Mouse (Mus musculus) CH12.LX (cell line): ENCODE measurements around the gene Ppm1m. TPM values are rescaled to one million over a fixed set of nuclear protein-coding genes. Genes with fewer than 3 reads are reported as not detected.

Source experiments
- DNase-seq: peaks from one replicate; pipeline ENCODE4 v3.0.0-alpha.2; 2013; ENCODE audit errors: extremely low read depth
- H3K27ac ChIP-seq: 2 replicates; pipeline ENCODE4 v1.5.1; 2012; ENCODE audit warnings: low read depth, mild to moderate bottlenecking, control low read depth, moderate library complexity; ENCODE audit not compliant: insufficient read depth
- H3K27me3 ChIP-seq: replicated peaks from 2 replicates; pipeline ENCODE3; 2012; ENCODE audit warnings: inconsistent platforms
- H3K36me3 ChIP-seq, 2 experiments: replicated peaks in 1 of 2; 2 replicates each; pipeline versions ENCODE3 to v1.6.1; 2012; ENCODE audit warnings: inconsistent platforms in 1 of 2, low read length in 1 of 2, mild to moderate bottlenecking in 1 of 2, mixed read lengths in 1 of 2, moderate library complexity in 1 of 2; ENCODE audit not compliant: control insufficient read depth in 1 of 2, insufficient read depth in 1 of 2
- H3K4me1 ChIP-seq, 2 experiments: 2 replicates each; pipeline ENCODE4 v1.6.1; 2012; ENCODE audit warnings: inconsistent platforms in 1 of 2, moderate library complexity in 1 of 2; ENCODE audit not compliant: insufficient read depth in 2 of 2, control insufficient read depth in 1 of 2
- H3K4me2 ChIP-seq: 2 replicates; pipeline ENCODE4 v1.6.1; 2012; ENCODE audit warnings: low read depth, mild to moderate bottlenecking, control low read depth; ENCODE audit not compliant: poor library complexity, insufficient read depth, severe bottlenecking
- H3K4me3 ChIP-seq, 3 experiments: fragments of 150-350 bp in 1 of 3; sonication (generic) in 1 of 3; replicated peaks in 1 of 3; 2 replicates each; pipeline versions ENCODE3 to v1.5.1; 2011 to 2012; ENCODE audit warnings: low read depth in 2 of 3, low read length in 2 of 3, mild to moderate bottlenecking in 2 of 3, moderate library complexity in 2 of 3, control low read depth in 1 of 3, improper control_type of control experiment in 1 of 3, inconsistent platforms in 1 of 3, mixed read lengths in 1 of 3; ENCODE audit not compliant: poor library complexity in 1 of 3
- H3K79me2 ChIP-seq: replicated peaks from 2 replicates; pipeline ENCODE4 v1.6.1; 2012; ENCODE audit warnings: mild to moderate bottlenecking, moderate library complexity; ENCODE audit not compliant: control insufficient read depth, poor library complexity, insufficient read depth, severe bottlenecking; ENCODE audit errors: extremely low read depth
- H3K9ac ChIP-seq: 2 replicates; pipeline ENCODE4 v1.6.1; 2012; ENCODE audit warnings: low read depth, mild to moderate bottlenecking, control low read depth, moderate library complexity; ENCODE audit not compliant: insufficient read depth
- H3K9me3 ChIP-seq: replicated peaks from 2 replicates; pipeline ENCODE3; 2012; ENCODE audit warnings: low read length, inconsistent platforms, mixed read lengths
- BHLHE40 ChIP-seq: IDR thresholded peaks from 2 replicates; pipeline ENCODE4 v1.6.1; 2011; ENCODE audit warnings: mild to moderate bottlenecking, low read depth, low read length, improper control_type of control experiment
- CHD2 ChIP-seq: IDR thresholded peaks from 2 replicates; pipeline ENCODE4 v1.6.1; 2011; ENCODE audit warnings: low read length, improper control_type of control experiment
- EP300 ChIP-seq: IDR thresholded peaks from 2 replicates; pipeline ENCODE4 v1.6.1; 2011; ENCODE audit warnings: low read length, improper control_type of control experiment
- ETS1 ChIP-seq: conservative IDR thresholded peaks from 2 replicates; pipeline ENCODE4 v1.6.1; 2012; ENCODE audit warnings: low read depth, mild to moderate bottlenecking, inconsistent platforms, low read length, improper control_type of control experiment, moderate library complexity
- IRF4 ChIP-seq: IDR thresholded peaks from 2 replicates; pipeline ENCODE4 v1.6.1; 2014; ENCODE audit warnings: low read depth, mild to moderate bottlenecking, inconsistent platforms, low read length, improper control_type of control experiment
- MAZ ChIP-seq: IDR thresholded peaks from 2 replicates; pipeline ENCODE4 v1.6.1; 2012; ENCODE audit warnings: low read depth, mild to moderate bottlenecking, inconsistent platforms, low read length, improper control_type of control experiment, moderate library complexity
- NELFE ChIP-seq: IDR thresholded peaks from 2 replicates; pipeline ENCODE4 v1.6.1; 2011; ENCODE audit warnings: low read depth, low read length, improper control_type of control experiment
- NRF1 ChIP-seq: IDR thresholded peaks from 2 replicates; pipeline ENCODE4 v1.6.1; 2014; ENCODE audit warnings: low read depth, mild to moderate bottlenecking, inconsistent platforms, low read length, improper control_type of control experiment, moderate library complexity
- PAX5 ChIP-seq: IDR thresholded peaks from 2 replicates; pipeline ENCODE4 v1.6.1; 2012; ENCODE audit warnings: low read length, inconsistent platforms, mixed read lengths
- POLR2A ChIP-seq: IDR thresholded peaks from 2 replicates; pipeline ENCODE4 v1.6.1; 2011; ENCODE audit warnings: low read depth, mild to moderate bottlenecking, improper control_type of control experiment, low read length
- POLR2AphosphoS2 ChIP-seq: IDR thresholded peaks from 2 replicates; pipeline ENCODE4 v1.6.1; 2011; ENCODE audit warnings: low read depth, low read length, improper control_type of control experiment
- RAD21 ChIP-seq: IDR thresholded peaks from 2 replicates; pipeline ENCODE4 v1.6.1; 2011; ENCODE audit warnings: low read depth, mild to moderate bottlenecking, low read length, improper control_type of control experiment, moderate library complexity
- SIN3A ChIP-seq: IDR thresholded peaks from 2 replicates; pipeline ENCODE4 v1.6.1; 2012; ENCODE audit warnings: low read length, improper control_type of control experiment, inconsistent platforms
- SMC3 ChIP-seq: IDR thresholded peaks from 2 replicates; pipeline ENCODE4 v1.6.1; 2011; ENCODE audit warnings: low read depth, low read length, improper control_type of control experiment
- TCF12 ChIP-seq: IDR thresholded peaks from 2 replicates; pipeline ENCODE4 v1.6.1; 2014; ENCODE audit warnings: low read depth, mild to moderate bottlenecking, inconsistent platforms, low read length, improper control_type of control experiment
- ZMIZ1 ChIP-seq: IDR thresholded peaks from 2 replicates; pipeline ENCODE4 v1.6.1; 2012; ENCODE audit warnings: low read depth, mild to moderate bottlenecking, inconsistent platforms, low read length, improper control_type of control experiment
- dilution Hi-C: fragments of 300-500 bp; cut with MboI; formaldehyde crosslinking; loops from 2 replicates; pipeline ENCODE4 v1.14.3; 2020; ENCODE audit warnings: low sequenced_read_pairs; ENCODE audit not compliant: extremely low pct_unique_long_range_greater_than_20kb, extremely low pct_ligation_motif_present
- in situ Hi-C: fragments of 300-500 bp; cut with MboI; formaldehyde crosslinking; loops from 3 replicates; pipeline ENCODE4 v1.14.3; 2019; ENCODE audit warnings: low sequenced_read_pairs, low pct_ligation_motif_present, low pct_unique_long_range_greater_than_20kb, mixed read lengths
- polyA plus RNA-seq: library from polyadenylated mRNA; unstranded; fragments of >175 nt; gene quantifications from 2 replicates; pipeline ENCODE4 v1.2.1, GENCODE M21; 2012; ENCODE audit warnings: low read depth; ENCODE audit not compliant: insufficient read length
- total RNA-seq, 2 experiments: library from RNA; depleted of rRNA; stranded (reverse); fragments of 300-350 nt in 1 of 2; fragments of >200 nt in 1 of 2; gene quantifications; 2 replicates each; pipeline ENCODE4 v1.2.3; 2012 to 2014

Ppm1m gene
- total and polyA plus RNA-seq, 3 experiments = 54.7 to 111 (median 86.0) TPM

GRCm38 (mm10) chr9:106192024-106192423, 7.5 kb downstream of the Ppm1m start:
- H3K27me3 ChIP-seq = no peaks in the 10 kb centered on the region
- H3K4me3 ChIP-seq = no peak overlapping the region
- peaks cover 77 to 86% of the 10 kb centered on the region in 2 experiments for H3K36me3 ChIP-seq
- no peak overlapping the region for H3K9ac ChIP-seq
- in situ Hi-C loops = no loop called here
- TF ChIP-seq SIN3A (no peak), SMC3 (no peak), POLR2A (no peak), IRF4 (no peak), BHLHE40 (no peak), MAZ (no peak), ETS1 (no peak), CHD2 (no peak)
- H3K4me2 ChIP-seq = no peak overlapping the region
- DNase-seq = no peak
- no peak overlapping the region for H3K27ac ChIP-seq
- H3K4me1 ChIP-seq = peaks cover 8 to 49% of the 10 kb centered on the region in 2 experiments
- peaks cover 2% of the 10 kb centered on the region; the same call in 1 of the 2 replicates for H3K79me2 ChIP-seq
- dilution Hi-C loops = no loop called here
- no peaks in the 10 kb centered on the region for H3K9me3 ChIP-seq

GRCm38 (mm10) chr9:106191355-106191754, 8.2 kb downstream of the Ppm1m start:
- no peak overlapping the region for H3K9ac ChIP-seq
- peaks cover 77 to 86% of the 10 kb centered on the region in 2 experiments for H3K36me3 ChIP-seq
- peaks cover 7 to 43% of the 10 kb centered on the region in 2 experiments for H3K4me1 ChIP-seq
- no peaks in the 10 kb centered on the region for H3K9me3 ChIP-seq
- H3K79me2 ChIP-seq = no peaks in the 10 kb centered on the region
- no peak for DNase-seq
- no peak for TF ChIP-seq ZMIZ1
- TF ChIP-seq NELFE = no peak
- no peak for TF ChIP-seq MAZ
- no peak for TF ChIP-seq EP300
- TF ChIP-seq NRF1 = no peak
- TF ChIP-seq RAD21 = no peak
- no peak for TF ChIP-seq POLR2AphosphoS2
- TF ChIP-seq PAX5 = no peak
- TF ChIP-seq SIN3A = no peak
- no peak for TF ChIP-seq TCF12
- no peak for TF ChIP-seq CHD2
- no peak overlapping the region for H3K4me3 ChIP-seq
- in situ Hi-C loops (no loop called here), dilution Hi-C loops (no loop called here)
- no peak overlapping the region for H3K4me2 ChIP-seq
- H3K27me3 ChIP-seq = no peaks in the 10 kb centered on the region
- no peak overlapping the region for H3K27ac ChIP-seq
